Mouse (Mus musculus) E14TG2a.4 (cell line): ENCODE measurements at regions not wholly inside any gene's neighbourhood (a gene's known extent, or its start where the extent isn't known, plus 50 kb on each side); places are given as distances from the start of the nearest gene placed in this dataset.

Source experiments
- CTCF ChIP-seq: conservative IDR thresholded peaks from 2 replicates; pipeline ENCODE4 v1.5.1; 2014; ENCODE audit warnings: low read length
- POU5F1 ChIP-seq: IDR thresholded peaks from 2 replicates; pipeline ENCODE4 v1.6.1; 2014; ENCODE audit warnings: low read length, borderline replicate concordance

- TF ChIP-seq CTCF (no peak), POU5F1 (no peak)
Measured at GRCm38 (mm10) chr1:64318440-64319154, 196.5 kb upstream of the Klf7 start.
